Mouse (Mus musculus) MEL (cell line): ENCODE measurements around the gene Zbtb40. TPM values are rescaled to one million over a fixed set of nuclear protein-coding genes. Genes with fewer than 3 reads are reported as not detected.

Source experiments
- DNase-seq: peaks from one replicate; pipeline ENCODE4 v3.0.0; 2011; ENCODE audit warnings: low read depth, low spot score
- H3K27ac ChIP-seq: 2 replicates; pipeline ENCODE4 v1.5.1; 2012; ENCODE audit warnings: low read depth, mild to moderate bottlenecking, control low read depth, low read length, moderate library complexity; ENCODE audit not compliant: control insufficient read depth
- H3K27me3 ChIP-seq, 2 experiments: fragments of 150-350 bp in 1 of 2; sonication (generic) in 1 of 2; 2 replicates each; pipeline ENCODE4 v1.6.1; 2012; ENCODE audit warnings: low read length in 2 of 2, mild to moderate bottlenecking in 2 of 2, improper control_type of control experiment in 1 of 2, moderate library complexity in 1 of 2; ENCODE audit not compliant: insufficient read depth in 2 of 2, control insufficient read depth in 1 of 2
- H3K36me3 ChIP-seq, 2 experiments: 2 replicates each; pipeline ENCODE4 v1.6.1; 2012 to 2014; ENCODE audit warnings: low read length in 2 of 2, improper control_type of control experiment in 1 of 2, inconsistent platforms in 1 of 2, mild to moderate bottlenecking in 1 of 2; ENCODE audit not compliant: insufficient read depth in 2 of 2, control insufficient read depth in 1 of 2
- H3K4me1 ChIP-seq, 2 experiments: fragments of 150-350 bp in 1 of 2; sonication (generic) in 1 of 2; 2 replicates each; pipeline ENCODE4 v1.6.1; 2012; ENCODE audit warnings: low read length in 2 of 2, improper control_type of control experiment in 1 of 2, mild to moderate bottlenecking in 1 of 2; ENCODE audit not compliant: insufficient read depth in 2 of 2, control insufficient read depth in 1 of 2
- H3K4me3 ChIP-seq, 2 experiments: fragments of 150-350 bp in 1 of 2; sonication (generic) in 1 of 2; 2 replicates each; pipeline ENCODE4 v1.5.1; 2012; ENCODE audit warnings: low read depth in 2 of 2, low read length in 2 of 2, mild to moderate bottlenecking in 2 of 2, moderate library complexity in 2 of 2, control low read depth in 1 of 2, improper control_type of control experiment in 1 of 2; ENCODE audit not compliant: control insufficient read depth in 1 of 2, insufficient read depth in 1 of 2
- H3K79me2 ChIP-seq: 2 replicates; pipeline ENCODE4 v1.6.1; 2012; ENCODE audit warnings: mild to moderate bottlenecking, low read length, moderate library complexity; ENCODE audit not compliant: control insufficient read depth, poor library complexity, insufficient read depth
- H3K9ac ChIP-seq: 2 replicates; pipeline ENCODE4 v1.6.1; 2012; ENCODE audit warnings: low read depth, mild to moderate bottlenecking, control low read depth, low read length, moderate library complexity; ENCODE audit not compliant: control insufficient read depth, poor library complexity, severe bottlenecking
- H3K9me3 ChIP-seq: fragments of 150-350 bp; sonication (generic); replicated peaks from 2 replicates; pipeline ENCODE4 v1.6.1; 2012; ENCODE audit warnings: mild to moderate bottlenecking, low read length, improper control_type of control experiment, moderate library complexity; ENCODE audit not compliant: insufficient read depth
- CHD2 ChIP-seq: IDR thresholded peaks from 2 replicates; pipeline ENCODE4 v1.6.1; 2011; ENCODE audit warnings: low read length, improper control_type of control experiment
- ELF1 ChIP-seq: IDR thresholded peaks from 2 replicates; pipeline ENCODE4 v1.6.1; 2014; ENCODE audit warnings: low read depth, mild to moderate bottlenecking, inconsistent platforms, low read length, improper control_type of control experiment, moderate library complexity
- ETS1 ChIP-seq: IDR thresholded peaks from 2 replicates; pipeline ENCODE4 v1.6.1; 2012; ENCODE audit warnings: low read depth, mild to moderate bottlenecking, inconsistent platforms, low read length, improper control_type of control experiment, moderate library complexity
- GABPA ChIP-seq: IDR thresholded peaks from 2 replicates; pipeline ENCODE4 v1.6.1; 2012; ENCODE audit warnings: low read depth, mild to moderate bottlenecking, inconsistent platforms, low read length, improper control_type of control experiment, moderate library complexity
- JUND ChIP-seq: IDR thresholded peaks from 2 replicates; pipeline ENCODE4 v1.6.1; 2011; ENCODE audit warnings: low read depth, mild to moderate bottlenecking, improper control_type of control experiment, low read length
- KAT2A ChIP-seq: conservative IDR thresholded peaks from 2 replicates; pipeline ENCODE4 v1.6.1; 2012; ENCODE audit warnings: low read depth, low read length, improper control_type of control experiment, inconsistent platforms
- MAFK ChIP-seq: IDR thresholded peaks from 2 replicates; pipeline ENCODE4 v1.6.1; 2011; ENCODE audit warnings: low read depth, mild to moderate bottlenecking, low read length, improper control_type of control experiment, borderline replicate concordance
- MAZ ChIP-seq: IDR thresholded peaks from 2 replicates; pipeline ENCODE4 v1.6.1; 2012; ENCODE audit warnings: low read depth, mild to moderate bottlenecking, inconsistent platforms, low read length, improper control_type of control experiment
- MEF2A ChIP-seq: IDR thresholded peaks from 2 replicates; pipeline ENCODE4 v1.6.1; 2014; ENCODE audit warnings: low read depth, mild to moderate bottlenecking, inconsistent platforms, low read length, improper control_type of control experiment; ENCODE audit not compliant: poor library complexity, insufficient replicate concordance, severe bottlenecking; ENCODE audit errors: extremely low read depth
- MXI1 ChIP-seq: IDR thresholded peaks from 2 replicates; pipeline ENCODE4 v1.6.1; 2011; ENCODE audit warnings: mild to moderate bottlenecking, low read depth, low read length, improper control_type of control experiment
- NELFE ChIP-seq: IDR thresholded peaks from 2 replicates; pipeline ENCODE4 v1.6.1; 2011; ENCODE audit warnings: low read depth, low read length, improper control_type of control experiment
- NRF1 ChIP-seq: IDR thresholded peaks from 2 replicates; pipeline ENCODE4 v1.6.1; 2014; ENCODE audit warnings: low read depth, mild to moderate bottlenecking, inconsistent platforms, low read length, improper control_type of control experiment, moderate library complexity; ENCODE audit not compliant: poor library complexity, insufficient read depth, severe bottlenecking
- POLR2AphosphoS2 ChIP-seq: IDR thresholded peaks from 2 replicates; pipeline ENCODE4 v1.6.1; 2011; ENCODE audit warnings: low read length, improper control_type of control experiment
- SMC3 ChIP-seq: IDR thresholded peaks from 2 replicates; pipeline ENCODE4 v1.6.1; 2011; ENCODE audit warnings: low read depth, low read length, improper control_type of control experiment
- TBP ChIP-seq: IDR thresholded peaks from 2 replicates; pipeline ENCODE4 v1.8.0; 2011; ENCODE audit warnings: low read depth, low read length, improper control_type of control experiment
- TCF12 ChIP-seq: IDR thresholded peaks from 2 replicates; pipeline ENCODE4 v1.6.1; 2014; ENCODE audit warnings: low read depth, mild to moderate bottlenecking, inconsistent platforms, low read length, improper control_type of control experiment, moderate library complexity
- ZC3H11A ChIP-seq: IDR thresholded peaks from 2 replicates; pipeline ENCODE4 v1.6.1; 2012; ENCODE audit warnings: low read depth, mild to moderate bottlenecking, inconsistent platforms, low read length, improper control_type of control experiment
- ZMIZ1 ChIP-seq: IDR thresholded peaks from 2 replicates; pipeline ENCODE4 v1.6.1; 2012; ENCODE audit warnings: low read depth, mild to moderate bottlenecking, inconsistent platforms, low read length, improper control_type of control experiment, moderate library complexity
- ZNF384 ChIP-seq: IDR thresholded peaks from 2 replicates; pipeline ENCODE4 v1.6.1; 2012; ENCODE audit warnings: low read depth, mild to moderate bottlenecking, inconsistent platforms, low read length, improper control_type of control experiment
- polyA plus RNA-seq, 2 experiments: library from polyadenylated mRNA; stranded (reverse) in 1 of 2; unstranded in 1 of 2; fragments of >175 nt in 1 of 2; fragments of >200 nt in 1 of 2; gene quantifications; 2 replicates each; pipeline versions ENCODE4 v1.2.1 to v1.2.4; 2012; ENCODE audit warnings: low replicate concordance in 2 of 2, low read depth in 1 of 2; ENCODE audit not compliant: insufficient read length in 2 of 2, insufficient read depth in 1 of 2, missing spikeins in 1 of 2
- total RNA-seq: library from RNA; depleted of rRNA; stranded (reverse); fragments of 300-350 nt; gene quantifications from 2 replicates; pipeline ENCODE4 v1.2.3, GENCODE M21; 2012

Zbtb40 gene
- total and polyA plus RNA-seq, 3 experiments: 9.6 to 14.4 TPM; not detected in 1

GRCm38 (mm10) chr4:137082866-137083265, 34.3 kb upstream of the Zbtb40 start:
- Histone ChIP-seq H3K27ac (no peak overlapping the region), H3K9ac (no peak overlapping the region), H3K4me3 (no peak overlapping the region), H3K36me3 (no peaks in the 10 kb centered on the region), H3K79me2 (no peaks in the 10 kb centered on the region), H3K4me1 (no peaks in the 10 kb centered on the region), H3K27me3 (no peaks in the 10 kb centered on the region), H3K9me3 (no peaks in the 10 kb centered on the region)
- TF ChIP-seq KAT2A: no peak
- no peak for TF ChIP-seq SMC3
- no peak for TF ChIP-seq MAFK
- TF ChIP-seq MEF2A: no peak
- no peak for DNase-seq

DNA sequence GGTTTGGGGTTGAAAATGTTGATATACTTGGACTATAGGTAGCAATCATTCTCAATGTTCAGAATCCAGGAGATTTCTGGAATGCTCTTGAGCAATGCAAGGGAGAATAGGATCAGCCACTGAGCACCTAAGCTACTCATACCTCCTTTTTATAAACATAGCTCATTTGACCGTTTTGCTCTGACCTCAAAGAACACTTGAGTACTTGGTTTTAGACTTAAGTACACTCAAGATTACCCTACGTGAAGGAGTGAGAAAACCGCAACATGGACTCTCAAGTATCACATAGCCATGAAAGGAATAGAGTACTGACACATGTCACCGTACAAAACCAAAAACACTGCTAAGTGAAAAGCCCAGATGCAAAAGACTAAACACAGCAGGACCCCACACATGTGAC, 32.8 kb upstream of the Zbtb40 start:
- Histone ChIP-seq H3K36me3 (no peaks in the 10 kb centered on the region), H3K27me3 (no peaks in the 10 kb centered on the region), H3K4me3 (no peak overlapping the region), H3K9ac (no peak overlapping the region), H3K9me3 (no peaks in the 10 kb centered on the region), H3K4me1 (no peaks in the 10 kb centered on the region; a peak in 1 of 4 replicates), H3K27ac (no peak overlapping the region), H3K79me2 (no peaks in the 10 kb centered on the region)
- no peak for DNase-seq
- no peak for TF ChIP-seq POLR2AphosphoS2
- no peak for TF ChIP-seq ELF1
- TF ChIP-seq JUND: no peak
- no peak for TF ChIP-seq TCF12
- no peak for TF ChIP-seq GABPA
- no peak for TF ChIP-seq MXI1
- TF ChIP-seq NRF1: no peak
- TF ChIP-seq TBP: no peak
- TF ChIP-seq KAT2A: no peak
- TF ChIP-seq ZNF384: no peak
- TF ChIP-seq ETS1: no peak
- no peak for TF ChIP-seq MAZ
- TF ChIP-seq NELFE: no peak
- TF ChIP-seq CHD2: no peak
- no peak for TF ChIP-seq ZMIZ1
- TF ChIP-seq ZC3H11A: no peak
